In the genomic region with DNA sequence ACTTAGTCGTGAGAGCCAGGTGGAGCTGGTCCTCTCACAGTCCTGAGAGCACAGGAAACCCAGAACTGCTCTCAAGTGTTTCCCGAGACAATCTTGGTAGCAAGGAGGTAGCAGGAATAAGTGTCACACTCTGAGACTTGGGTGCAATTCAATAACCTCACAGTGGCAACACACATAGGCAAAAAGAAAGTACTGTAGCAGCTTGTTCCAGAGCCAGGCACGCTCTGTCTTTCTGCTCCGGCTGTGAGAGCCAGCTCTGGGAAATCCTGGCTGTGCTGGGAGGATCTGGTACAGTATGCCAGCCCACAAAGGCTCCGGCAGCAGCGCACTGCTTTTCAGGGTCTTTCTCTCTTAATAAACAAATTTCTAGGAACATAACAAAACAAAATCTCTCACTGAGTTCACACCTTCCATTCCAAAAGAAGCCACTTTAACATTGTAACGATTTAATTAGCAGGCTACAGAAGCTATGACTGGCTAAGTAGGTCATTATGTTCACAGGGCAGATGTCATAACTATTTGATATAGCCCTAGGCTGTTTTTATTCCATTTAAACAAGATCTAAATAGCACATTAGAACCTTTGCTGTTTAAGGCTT, we compare ENCODE assay signal across 9 mouse cellular contexts. TPM values are rescaled to one million over a fixed set of nuclear protein-coding genes. Genes with fewer than 3 reads are reported as not detected.
DNase-seq lines count a peak whose midpoint lies in the region; ATAC-seq and TF ChIP-seq lines count a peak whose summit lies in the region.
"Had no signal": no experiment of that assay in that cellular context is flagged by ENCODE, and none has a peak within 500 bp of the region (broad histone marks: within the 10 kb centered on the region; RNA-seq: fewer than 3 reads in every experiment).

No protein-coding gene starts in this region.

- peak overlapping the region; percentile 90 for H3K4me3 ChIP-seq in gastrocnemius, adult 2 months
- peak overlapping the region; percentile 77 for H3K4me3 ChIP-seq in forebrain, postnatal 0 days (ENCODE audit: low read depth, low read length)
- peak overlapping the region; percentile 83 for H3K4me3 ChIP-seq in layer of hippocampus, adult 2 months
- H3K4me3 ChIP-seq in midbrain, embryonic 12.5 days, result peak overlapping the region; percentile 87

- WGBS in forebrain, postnatal 0 days, result 22% methylated on average over 7 of the region's 7 CpGs
- 73% methylated on average over 7 of the region's 7 CpGs for WGBS in midbrain, embryonic 12.5 days

- peak overlapping the region; percentile 73 for H3K9ac ChIP-seq in forebrain, postnatal 0 days
- peak overlapping the region; percentile 89 for H3K9ac ChIP-seq in midbrain, embryonic 12.5 days (replicated peaks)

- TF ChIP-seq CTCF in gastrocnemius, adult 2 months (IDR thresholded peaks at IDR 0.05), result no peak
- no peak for TF ChIP-seq CTCF in forebrain, postnatal 0 days (IDR thresholded peaks at IDR 0.05; ENCODE audit: low read depth)
- no peak for TF ChIP-seq CTCF in layer of hippocampus, adult 2 months (conservative IDR thresholded peaks at IDR 0.05)

- H3K4me2 ChIP-seq in forebrain, postnatal 0 days (ENCODE audit: low read depth), result peak overlapping the region; percentile 79
- peak overlapping the region; percentile 82 for H3K4me2 ChIP-seq in midbrain, embryonic 12.5 days (replicated peaks)

- H3K4me1 ChIP-seq in forebrain, postnatal 0 days (ENCODE audit: insufficient read depth), result peaks cover 9% of the 10 kb centered on the region
- H3K4me1 ChIP-seq in midbrain, embryonic 12.5 days, result peaks cover 11% of the 10 kb centered on the region

- intact Hi-C loops in gastrocnemius, adult 2 months (cut with DNase I), result loop anchor here (10.0 kb wide), 1 partner anchor 492 kb away; a partner anchor contains a TSS

- DNase-seq in gastrocnemius, adult 2 months, result peak; percentile 53
- no peak for DNase-seq in gastrocnemius, adult 8-10 months (ENCODE audit: low spot score in 2 of 2)
- peak; percentile 51 for DNase-seq in adrenal gland, postnatal 10 days
- peak; percentile 63 for DNase-seq in forebrain, postnatal 0 days
- peak in 1 of 2 experiments; percentile 45 for DNase-seq in layer of hippocampus, adult 2 months (ENCODE audit: low spot score in 2 of 2)
- no peak for DNase-seq in urinary bladder, postnatal 25 days (ENCODE audit: low spot score)
- no peak for DNase-seq in thymus, postnatal 0 days (ENCODE audit: low spot score)

- peak overlapping the region; percentile 81 for H3K27ac ChIP-seq in gastrocnemius, adult 2 months
- H3K27ac ChIP-seq in forebrain, postnatal 0 days (ENCODE audit: low read depth, low read length), result no peak overlapping the region
- peak overlapping the region; percentile 40; the same call in 1 of the 2 replicates for H3K27ac ChIP-seq in layer of hippocampus, adult 2 months
- no peak overlapping the region for H3K27ac ChIP-seq in midbrain, embryonic 12.5 days (replicated peaks)

- no peaks in the 10 kb centered on the region for H3K27me3 ChIP-seq in forebrain, postnatal 0 days (ENCODE audit: insufficient read depth, low read length)
- no peaks in the 10 kb centered on the region for H3K27me3 ChIP-seq in midbrain, embryonic 12.5 days

- ATAC-seq in forebrain, postnatal 0 days, result peak; percentile 48
- no peak for ATAC-seq in midbrain, embryonic 12.5 days (ENCODE audit: low FRiP score, low read depth)

- H3K36me3 ChIP-seq in forebrain, postnatal 0 days (ENCODE audit: insufficient read depth), result peaks cover 3% of the 10 kb centered on the region; the same call in 1 of the 2 replicates
- 0 out of 2 replicates have a peak, but pooled peaks cover 5% of the 10 kb centered on the region for H3K36me3 ChIP-seq in midbrain, embryonic 12.5 days

- no peaks in the 10 kb centered on the region for H3K9me3 ChIP-seq in forebrain, postnatal 0 days (ENCODE audit: low read length)
- H3K9me3 ChIP-seq in midbrain, embryonic 12.5 days, result no peaks in the 10 kb centered on the region

RNA-seq across cellular contexts. Expression of a gene that starts 1.5 kb away (rescaled TPM):
- 1 to 10 TPM; 1.8 to 2.5 TPM for total RNA-seq in gastrocnemius, adult 2 months (2021)
- total RNA-seq in gastrocnemius, adult 8-10 months (2022), result 1 to 10 TPM; 1.5 to 3.1 (median 1.8) TPM
- total RNA-seq in adrenal gland, postnatal 10 days (2021), result 1 to 10 TPM; 7.8 to 9.9 TPM
- 60.9 and 61.7 TPM in 2 replicates for total RNA-seq in forebrain, postnatal 0 days (2014; rRNA removed)
- polyA plus RNA-seq in forebrain, postnatal 0 days (2015; fragmentation: Nextera tagmentation; extraction: Ambion mirVana), result 14.7 and 23.6 TPM in 2 replicates
- 10 to 100 TPM; 24.6 to 30.8 TPM for total RNA-seq in layer of hippocampus, adult 2 months (2021)
- polyA plus RNA-seq in midbrain, embryonic 12.5 days (2016; fragmentation: Nextera tagmentation; extraction: Ambion mirVana), result 13.9 and 16.4 TPM in 2 replicates
- 8.1 and 10.0 TPM in 2 replicates for polyA plus RNA-seq in thymus, postnatal 0 days (2015; fragmentation: Nextera tagmentation; extraction: Ambion mirVana)

RNA-seq across cellular contexts. Expression of a gene that starts 12.1 kb away (rescaled TPM):
- 1 to 10 TPM; 2.3 to 2.9 TPM for total RNA-seq in gastrocnemius, adult 2 months (2021)
- 1 to 10 TPM; 2.2 to 3.7 (median 2.6) TPM for total RNA-seq in gastrocnemius, adult 8-10 months (2022)
- 10 to 100 TPM; 16.6 to 19.4 TPM for total RNA-seq in adrenal gland, postnatal 10 days (2021)
- total RNA-seq in forebrain, postnatal 0 days (2014; rRNA removed), result 12.2 and 13.2 TPM in 2 replicates
- polyA plus RNA-seq in forebrain, postnatal 0 days (2015; fragmentation: Nextera tagmentation; extraction: Ambion mirVana), result 8.0 and 10.1 TPM in 2 replicates
- total RNA-seq in layer of hippocampus, adult 2 months (2021), result 10 to 100 TPM in 1 of 2 experiments, 1 to 10 TPM in 1; 9.4 to 12.2 TPM
- polyA plus RNA-seq in midbrain, embryonic 12.5 days (2016; fragmentation: Nextera tagmentation; extraction: Ambion mirVana), result 12.6 and 14.3 TPM in 2 replicates
- 12.6 and 12.9 TPM in 2 replicates for polyA plus RNA-seq in thymus, postnatal 0 days (2015; fragmentation: Nextera tagmentation; extraction: Ambion mirVana)

RNA-seq across cellular contexts. Expression of a gene that starts 36.9 kb away (rescaled TPM):
- total RNA-seq in gastrocnemius, adult 2 months (2021), result not detected
- not detected for total RNA-seq in gastrocnemius, adult 8-10 months (2022)
- total RNA-seq in adrenal gland, postnatal 10 days (2021), result under 1 TPM; 0.24 to 0.36 TPM
- 0.23 and 0.57 TPM in 2 replicates for total RNA-seq in forebrain, postnatal 0 days (2014; rRNA removed)
- 0.10 and 0.13 TPM in 2 replicates for polyA plus RNA-seq in forebrain, postnatal 0 days (2015; fragmentation: Nextera tagmentation; extraction: Ambion mirVana)
- total RNA-seq in layer of hippocampus, adult 2 months (2021), result under 1 TPM in 1 of 2 experiments, not detected in 1; 0.15 TPM
- polyA plus RNA-seq in midbrain, embryonic 12.5 days (2016; fragmentation: Nextera tagmentation; extraction: Ambion mirVana), result 0.24 and 0.37 TPM in 2 replicates
- polyA plus RNA-seq in thymus, postnatal 0 days (2015; fragmentation: Nextera tagmentation; extraction: Ambion mirVana), result 0.19 and 0.26 TPM in 2 replicates
- total RNA-seq: hematopoietic stem cell, adult 5-6 weeks had no signal

Comparison
In these comparisons a context has a peak if more than half of its experiments do, and no peak if none do; other contexts are left out.
1. DNase-seq: peak in gastrocnemius, adult 2 months (single experiment), adrenal gland, postnatal 10 days (single experiment) and forebrain, postnatal 0 days (single experiment); none in gastrocnemius, adult 8-10 months (0 of 2), urinary bladder, postnatal 25 days (single experiment) and thymus, postnatal 0 days (single experiment).
2. H3K27ac ChIP-seq: peak in gastrocnemius, adult 2 months (single experiment) and layer of hippocampus, adult 2 months (single experiment); none in forebrain, postnatal 0 days (single experiment) and midbrain, embryonic 12.5 days (single experiment).
3. Peak in every context shown above with its lines, with median percentiles within 50 percentile points of each other: H3K4me3 ChIP-seq.